Mouse (Mus musculus) erythroblast, embryonic 14.5 days (primary cell): ENCODE measurements around the gene Adcy9. TPM values are rescaled to one million over a fixed set of nuclear protein-coding genes. Genes with fewer than 3 reads are reported as not detected.

Experiments used
- H3K27me3 ChIP-seq: 2 replicates; pipeline ENCODE4 v1.6.1; 2012; ENCODE audit warnings: inconsistent platforms; ENCODE audit not compliant: control insufficient read depth
- H3K36me3 ChIP-seq: 2 replicates; pipeline ENCODE4 v1.6.1; 2012; ENCODE audit warnings: mild to moderate bottlenecking, inconsistent platforms; ENCODE audit not compliant: control insufficient read depth
- H3K4me1 ChIP-seq: 2 replicates; pipeline ENCODE4 v1.6.1; 2012; ENCODE audit warnings: inconsistent platforms; ENCODE audit not compliant: control insufficient read depth
- H3K4me3 ChIP-seq: replicated peaks from 2 replicates; pipeline ENCODE3; 2012; ENCODE audit warnings: moderate library complexity, mild to moderate bottlenecking, inconsistent platforms
- H3K9me3 ChIP-seq: 2 replicates; pipeline ENCODE4 v1.6.1; 2012; ENCODE audit warnings: low read length, inconsistent platforms, mixed read lengths; ENCODE audit not compliant: control insufficient read depth
- GATA1 ChIP-seq: IDR thresholded peaks from 2 replicates; pipeline ENCODE4 v1.6.1; 2012; ENCODE audit warnings: low read length, inconsistent platforms, mixed read lengths
- TAL1 ChIP-seq: IDR thresholded peaks from 3 replicates; pipeline ENCODE4 v1.6.1; 2012; ENCODE audit warnings: low read length, inconsistent platforms, mixed read lengths
- polyA plus RNA-seq: library from polyadenylated mRNA; stranded (reverse); fragments of >175 nt; gene quantifications from 2 replicates; pipeline ENCODE4 v1.2.3, GENCODE M21; 2012

Adcy9 gene
- polyA plus RNA-seq, 1 experiment = not detected

- TF ChIP-seq TAL1 (no peak), GATA1 (no peak)
- Histone ChIP-seq H3K9me3 (no peaks in the 10 kb centered on the region), H3K4me3 (no peak overlapping the region), H3K36me3 (no peaks in the 10 kb centered on the region; the same call in 1 of the 2 replicates), H3K27me3 (no peaks in the 10 kb centered on the region), H3K4me1 (no peaks in the 10 kb centered on the region)
Observed at GRCm38 (mm10) chr16:4303554-4303953, 116.7 kb downstream of the Adcy9 start.

- Histone ChIP-seq H3K27me3 (no peaks in the 10 kb centered on the region), H3K4me3 (no peak overlapping the region), H3K36me3 (peaks cover 6% of the 10 kb centered on the region; the same call in 1 of the 2 replicates), H3K9me3 (no peaks in the 10 kb centered on the region), H3K4me1 (no peaks in the 10 kb centered on the region)
- TF ChIP-seq GATA1 = no peak
- TF ChIP-seq TAL1 = no peak
Observed at GRCm38 (mm10) chr16:4300280-4300679, 120.0 kb downstream of the Adcy9 start.

GRCm38 (mm10) chr16:4293259-4293658 is 127.0 kb downstream of the Adcy9 start:
- Histone ChIP-seq H3K4me3 (no peak overlapping the region), H3K27me3 (no peaks in the 10 kb centered on the region), H3K9me3 (no peaks in the 10 kb centered on the region), H3K4me1 (no peaks in the 10 kb centered on the region), H3K36me3 (peaks cover 8% of the 10 kb centered on the region)
- TF ChIP-seq TAL1 = no peak
- TF ChIP-seq GATA1 = no peak

- no peak for TF ChIP-seq TAL1
- TF ChIP-seq GATA1 = no peak
- Histone ChIP-seq H3K36me3 (peaks cover 6% of the 10 kb centered on the region), H3K9me3 (no peaks in the 10 kb centered on the region), H3K4me1 (no peaks in the 10 kb centered on the region), H3K27me3 (no peaks in the 10 kb centered on the region), H3K4me3 (no peak overlapping the region)
Observed at GRCm38 (mm10) chr16:4289507-4289906, 130.8 kb downstream of the Adcy9 start.

- Histone ChIP-seq H3K4me1 (no peaks in the 10 kb centered on the region), H3K9me3 (no peaks in the 10 kb centered on the region), H3K36me3 (peaks cover 6% of the 10 kb centered on the region), H3K4me3 (no peak overlapping the region), H3K27me3 (no peaks in the 10 kb centered on the region)
- TF ChIP-seq TAL1 = no peak
- TF ChIP-seq GATA1 = no peak
Observed at GRCm38 (mm10) chr16:4286593-4286992, 133.7 kb downstream of the Adcy9 start.

- Histone ChIP-seq H3K36me3 (peaks cover 6% of the 10 kb centered on the region), H3K4me3 (no peak overlapping the region)
Observed at GRCm38 (mm10) chr16:4285257-4285656, 135.0 kb downstream of the Adcy9 start.

GRCm38 (mm10) chr16:4283267-4283851 is 136.9 kb downstream of the Adcy9 start:
- H3K4me3 ChIP-seq = no peak overlapping the region
- peaks cover 4% of the 10 kb centered on the region for H3K36me3 ChIP-seq
- H3K27me3 ChIP-seq = no peaks in the 10 kb centered on the region
- H3K4me1 ChIP-seq = no peaks in the 10 kb centered on the region
- H3K9me3 ChIP-seq = no peaks in the 10 kb centered on the region
- TF ChIP-seq GATA1 (no peak), TAL1 (no peak)

More at GRCm38 (mm10) chr16:4285257-4285656, 135.0 kb downstream of the Adcy9 start:
- Histone ChIP-seq H3K27me3 (no peaks in the 10 kb centered on the region), H3K9me3 (no peaks in the 10 kb centered on the region), H3K4me1 (no peaks in the 10 kb centered on the region)
- TF ChIP-seq GATA1 = no peak
- no peak for TF ChIP-seq TAL1

GRCm38 (mm10) chr16:4281470-4281869 is 138.8 kb downstream of the Adcy9 start:
- Histone ChIP-seq H3K4me3 (no peak overlapping the region), H3K27me3 (no peaks in the 10 kb centered on the region), H3K4me1 (no peaks in the 10 kb centered on the region), H3K9me3 (no peaks in the 10 kb centered on the region), H3K36me3 (no peaks in the 10 kb centered on the region)
- TF ChIP-seq TAL1 (no peak), GATA1 (no peak)

GRCm38 (mm10) chr16:4280949-4281348 is 139.3 kb downstream of the Adcy9 start:
- Histone ChIP-seq H3K27me3 (no peaks in the 10 kb centered on the region), H3K36me3 (no peaks in the 10 kb centered on the region), H3K4me1 (no peaks in the 10 kb centered on the region), H3K4me3 (no peak overlapping the region), H3K9me3 (no peaks in the 10 kb centered on the region)
- TF ChIP-seq GATA1 = no peak

- no peak overlapping the region for H3K4me3 ChIP-seq
- H3K9me3 ChIP-seq = no peaks in the 10 kb centered on the region
- H3K27me3 ChIP-seq = no peaks in the 10 kb centered on the region
- TF ChIP-seq TAL1 (no peak), GATA1 (no peak)
- H3K4me1 ChIP-seq = no peaks in the 10 kb centered on the region
- H3K36me3 ChIP-seq = no peaks in the 10 kb centered on the region
Observed at GRCm38 (mm10) chr16:4279601-4280000, 140.7 kb downstream of the Adcy9 start.
